Mouse (Mus musculus) embryonic facial prominence, embryonic 10.5 days (tissue): Measurements from ENCODE around the gene Rab40c. TPM values are rescaled to one million over a fixed set of nuclear protein-coding genes. Genes with fewer than 3 reads are reported as not detected.

ENCODE experiments used
- DNase-seq: peaks from one replicate; pipeline ENCODE4 v3.0.0-alpha.2; 2017; ENCODE audit warnings: low spot score
- H3K27ac ChIP-seq: fragments of 300-500 bp; sonication (generic); replicated peaks from 2 replicates; pipeline ENCODE4 v1.5.1; 2016; ENCODE audit warnings: mild to moderate bottlenecking
- H3K27me3 ChIP-seq: fragments of 300-500 bp; sonication (generic); replicated peaks from 2 replicates; pipeline ENCODE4 v1.6.1; 2016; ENCODE audit warnings: low read depth, mild to moderate bottlenecking; ENCODE audit not compliant: poor library complexity, severe bottlenecking
- H3K36me3 ChIP-seq: fragments of 300-500 bp; sonication (generic); replicated peaks from 2 replicates; pipeline ENCODE4 v1.6.1; 2016; ENCODE audit warnings: mild to moderate bottlenecking, moderate library complexity
- H3K4me1 ChIP-seq: fragments of 300-500 bp; sonication (generic); 2 replicates; pipeline ENCODE4 v1.6.1; 2016
- H3K4me3 ChIP-seq: fragments of 300-500 bp; sonication (generic); 2 replicates; pipeline ENCODE4 v1.5.1; 2016; ENCODE audit warnings: mild to moderate bottlenecking, moderate library complexity
- H3K9me3 ChIP-seq: fragments of 300-500 bp; sonication (generic); 2 replicates; pipeline ENCODE4 v1.6.1; 2016; ENCODE audit warnings: mild to moderate bottlenecking
- WGBS: fragments of 180-500 bp; shearing (Covaris S2); methylation state at CpG from one replicate; pipeline ENCODE4 v1.1.7; 2016; 5-methylcytosine and 5-hydroxymethylcytosine counted together
- polyA plus RNA-seq: library from polyadenylated mRNA; unstranded; fragments of >200 nt; fragmentation: Nextera tagmentation; extraction: Ambion mirVana; gene quantifications from 2 replicates; pipeline ENCODE4 v1.2.1, GENCODE M21; 2016

The Rab40c gene
- 30.9 and 34.0 TPM in 2 replicates for polyA plus RNA-seq

GRCm38 (mm10) chr17:25919144-25919785, at the start of gene Rab40c:
Gene Rab40c, minus strand, starts transcription at chr17:25919727.
- DNase-seq = no peak
- peak within 1 kb of the TSS; percentile 90 for H3K27ac ChIP-seq
- WGBS = under 1% methylated on average over 76 of the region's 78 CpGs
- H3K36me3 ChIP-seq = peaks cover 22% of the 10 kb centered on the region
- H3K4me1 ChIP-seq = peaks cover 34% of the 10 kb centered on the region
- peak within 1 kb of the TSS; percentile 93 for H3K4me3 ChIP-seq
- H3K9me3 ChIP-seq = no peaks in the 10 kb centered on the region
- H3K27me3 ChIP-seq = no peaks in the 10 kb centered on the region

- Histone ChIP-seq H3K36me3 (peaks cover 43% of the 10 kb centered on the region), H3K4me1 (peaks cover 3% of the 10 kb centered on the region), H3K9me3 (no peaks in the 10 kb centered on the region), H3K27ac (no peak overlapping the region), H3K4me3 (no peak overlapping the region), H3K27me3 (no peaks in the 10 kb centered on the region)
- no peak for DNase-seq
- 77% methylated on average over 1 of the region's 1 CpGs for WGBS
Observed at GRCm38 (mm10) chr17:25968176-25968575, 48.6 kb upstream of the Rab40c start.

- 81% methylated on average over 3 of the region's 3 CpGs for WGBS
Observed at GRCm38 (mm10) chr17:25967652-25968051, 48.1 kb upstream of the Rab40c start.

GRCm38 (mm10) chr17:25964271-25964670, 44.7 kb upstream of the Rab40c start:
- 89% methylated on average over 7 of the region's 7 CpGs for WGBS
- no peak overlapping the region for H3K4me3 ChIP-seq
- H3K4me1 ChIP-seq = no peaks in the 10 kb centered on the region
- H3K27ac ChIP-seq = no peak overlapping the region
- DNase-seq = no peak
- no peaks in the 10 kb centered on the region for H3K27me3 ChIP-seq
- H3K9me3 ChIP-seq = no peaks in the 10 kb centered on the region
- H3K36me3 ChIP-seq = peaks cover 67% of the 10 kb centered on the region

More at GRCm38 (mm10) chr17:25967652-25968051, 48.1 kb upstream of the Rab40c start:
- Histone ChIP-seq H3K4me3 (no peak overlapping the region), H3K9me3 (no peaks in the 10 kb centered on the region), H3K27ac (no peak overlapping the region), H3K27me3 (no peaks in the 10 kb centered on the region), H3K36me3 (peaks cover 43% of the 10 kb centered on the region), H3K4me1 (no peaks in the 10 kb centered on the region)
- no peak for DNase-seq

GRCm38 (mm10) chr17:25962413-25962905, 42.9 kb upstream of the Rab40c start:
- H3K4me1 ChIP-seq = peaks cover 4% of the 10 kb centered on the region
- H3K36me3 ChIP-seq = peaks cover 85% of the 10 kb centered on the region
- H3K4me3 ChIP-seq = no peak overlapping the region
- no peaks in the 10 kb centered on the region for H3K9me3 ChIP-seq
- H3K27me3 ChIP-seq = no peaks in the 10 kb centered on the region
- WGBS = 93% methylated on average over 7 of the region's 7 CpGs
- H3K27ac ChIP-seq = no peak overlapping the region
- no peak for DNase-seq

- Histone ChIP-seq H3K9me3 (no peaks in the 10 kb centered on the region), H3K36me3 (peaks cover 89% of the 10 kb centered on the region), H3K27me3 (no peaks in the 10 kb centered on the region), H3K27ac (no peak overlapping the region), H3K4me1 (peaks cover 13% of the 10 kb centered on the region), H3K4me3 (no peak overlapping the region)
- DNase-seq = no peak
- WGBS = 92% methylated on average over 5 of the region's 5 CpGs
Observed at GRCm38 (mm10) chr17:25961566-25961965, 42.0 kb upstream of the Rab40c start.

- H3K36me3 ChIP-seq = peaks cover 84% of the 10 kb centered on the region
- no peak for DNase-seq
Observed at GRCm38 (mm10) chr17:25959630-25960467, 40.3 kb upstream of the Rab40c start.

GRCm38 (mm10) chr17:25958771-25959494, 39.4 kb upstream of the Rab40c start:
- Histone ChIP-seq H3K4me1 (peaks cover 19% of the 10 kb centered on the region), H3K27me3 (peaks cover 14% of the 10 kb centered on the region), H3K4me3 (no peak overlapping the region), H3K27ac (no peak overlapping the region), H3K36me3 (peaks cover 74% of the 10 kb centered on the region), H3K9me3 (no peaks in the 10 kb centered on the region)
- DNase-seq = no peak
- WGBS = 96% methylated on average over 11 of the region's 11 CpGs

More at GRCm38 (mm10) chr17:25959630-25960467, 40.3 kb upstream of the Rab40c start:
- H3K4me1 ChIP-seq = peaks cover 19% of the 10 kb centered on the region
- no peaks in the 10 kb centered on the region for H3K9me3 ChIP-seq
- H3K27me3 ChIP-seq = peaks cover 5% of the 10 kb centered on the region
- 91% methylated on average over 23 of the region's 23 CpGs for WGBS
- no peak overlapping the region for H3K4me3 ChIP-seq
- H3K27ac ChIP-seq = no peak overlapping the region

- peaks cover 61% of the 10 kb centered on the region for H3K36me3 ChIP-seq
- 79% methylated on average over 14 of the region's 14 CpGs for WGBS
Observed at GRCm38 (mm10) chr17:25957586-25958051, 38.1 kb upstream of the Rab40c start.

GRCm38 (mm10) chr17:25956631-25957030, 37.1 kb upstream of the Rab40c start:
- 74% methylated on average over 7 of the region's 7 CpGs for WGBS
- H3K36me3 ChIP-seq = peaks cover 51% of the 10 kb centered on the region
- no peak for DNase-seq
- peaks cover 37% of the 10 kb centered on the region for H3K27me3 ChIP-seq
- H3K9me3 ChIP-seq = no peaks in the 10 kb centered on the region
- no peak overlapping the region for H3K4me3 ChIP-seq
- no peak overlapping the region for H3K27ac ChIP-seq
- peaks cover 26% of the 10 kb centered on the region for H3K4me1 ChIP-seq

More at GRCm38 (mm10) chr17:25957586-25958051, 38.1 kb upstream of the Rab40c start:
- peaks cover 19% of the 10 kb centered on the region for H3K4me1 ChIP-seq
- H3K4me3 ChIP-seq = no peak overlapping the region
- H3K27me3 ChIP-seq = peaks cover 27% of the 10 kb centered on the region
- DNase-seq = no peak
- H3K27ac ChIP-seq = no peak overlapping the region
- no peaks in the 10 kb centered on the region for H3K9me3 ChIP-seq

GRCm38 (mm10) chr17:25956201-25956600, 36.7 kb upstream of the Rab40c start:
- 64% methylated on average over 7 of the region's 7 CpGs for WGBS
- H3K27ac ChIP-seq = no peak overlapping the region

GRCm38 (mm10) chr17:25955736-25956135, 36.2 kb upstream of the Rab40c start:
- Histone ChIP-seq H3K27me3 (peaks cover 45% of the 10 kb centered on the region), H3K4me1 (peaks cover 35% of the 10 kb centered on the region), H3K4me3 (no peak overlapping the region), H3K9me3 (no peaks in the 10 kb centered on the region), H3K27ac (no peak overlapping the region), H3K36me3 (peaks cover 42% of the 10 kb centered on the region)
- WGBS = 67% methylated on average over 3 of the region's 3 CpGs
- no peak for DNase-seq

More at GRCm38 (mm10) chr17:25956201-25956600, 36.7 kb upstream of the Rab40c start:
- DNase-seq = no peak
- H3K27me3 ChIP-seq = peaks cover 41% of the 10 kb centered on the region
- peaks cover 47% of the 10 kb centered on the region for H3K36me3 ChIP-seq
- H3K9me3 ChIP-seq = no peaks in the 10 kb centered on the region
- no peak overlapping the region for H3K4me3 ChIP-seq
- peaks cover 30% of the 10 kb centered on the region for H3K4me1 ChIP-seq
